Mouse (Mus musculus): ENCODE measurements at regions not wholly inside any gene's neighbourhood (a gene's known extent, or its start where the extent isn't known, plus 50 kb on each side); places are given as distances from the start of the nearest gene placed in this dataset.

- TF ChIP-seq POLR2A (IDR thresholded peaks at IDR 0.05; ENCODE audit: borderline replicate concordance, control insufficient read depth, low read depth, low read length) (no peak), CTCF (IDR thresholded peaks at IDR 0.05; ENCODE audit: control insufficient read depth, insufficient read depth, low read length) (no peak)
Observed at GRCm38 (mm10) chr9:74707608-74708007, 154.1 kb upstream of the Onecut1 start.

Data from bone marrow, adult 2 months (tissue).